Mouse (Mus musculus): ENCODE data around the gene Thrap3. TPM values are rescaled to one million over a fixed set of nuclear protein-coding genes. Genes with fewer than 3 reads are reported as not detected.

The Thrap3 gene
- polyA plus RNA-seq (2015; fragmentation: Nextera tagmentation; extraction: Ambion mirVana), result 130 and 141 TPM in 2 replicates

DNA sequence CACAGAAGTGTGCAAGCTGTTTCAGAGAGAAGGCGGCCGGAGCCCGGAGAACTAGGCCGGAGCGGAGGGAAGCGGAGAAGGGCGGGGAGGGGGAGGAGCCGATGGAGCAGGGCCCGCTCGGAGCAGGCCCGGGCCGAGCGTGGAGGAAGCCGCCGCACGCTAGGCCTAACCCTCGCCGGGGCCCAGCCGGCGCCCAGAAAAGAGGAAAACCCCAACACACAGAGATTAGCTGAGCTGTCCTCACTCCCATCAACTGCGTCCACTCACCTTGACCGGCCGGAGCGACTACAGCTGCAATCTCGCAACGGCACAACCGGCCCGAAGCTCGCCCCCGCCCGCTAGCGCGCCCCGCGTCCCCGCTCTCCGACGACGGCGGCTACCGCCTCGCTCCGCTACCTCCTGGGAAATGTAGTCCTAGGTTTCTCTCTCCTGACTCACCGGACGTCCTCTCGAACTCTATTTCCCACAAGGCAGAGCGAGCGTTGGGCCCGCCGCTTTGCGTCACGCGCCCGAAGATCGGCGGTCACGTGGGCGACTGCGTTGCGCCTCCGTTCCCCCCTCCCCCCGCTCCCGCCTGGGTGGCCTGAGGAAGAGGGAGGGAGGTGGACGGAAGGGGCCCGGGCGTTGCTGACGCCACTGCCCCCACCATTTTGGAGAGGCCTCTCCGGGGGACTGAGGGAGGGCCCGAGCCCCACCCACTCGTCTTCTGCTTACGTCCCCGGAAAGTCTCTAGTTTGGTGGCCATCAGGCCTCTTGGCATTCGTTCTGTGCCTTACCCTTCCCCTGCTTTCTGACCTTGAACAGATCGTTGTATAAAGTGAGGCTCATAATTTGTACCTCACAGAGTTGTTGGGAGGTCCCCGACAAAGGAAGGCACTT is at the start of gene Thrap3:
Gene Thrap3, minus strand, starts transcription at position 458 of the 879 bp plus-strand sequence.
- peak within 1 kb of the TSS; percentile 83 for H3K4me2 ChIP-seq
- H3K27me3 ChIP-seq, result no peaks in the 10 kb centered on the region
- no peaks in the 10 kb centered on the region for H3K9me3 ChIP-seq
- peak; percentile 100 for ATAC-seq (ENCODE audit: low FRiP score, low read depth)
- H3K27ac ChIP-seq (replicated peaks), result peak within 1 kb of the TSS; percentile 96
- peaks cover 48% of the 10 kb centered on the region for H3K4me1 ChIP-seq (replicated peaks)
- H3K36me3 ChIP-seq, result no peaks in the 10 kb centered on the region
- H3K4me3 ChIP-seq, result peak within 1 kb of the TSS; percentile 83
- under 1% methylated on average over 73 of the region's 75 CpGs for WGBS
- peak within 1 kb of the TSS; percentile 69 for H3K9ac ChIP-seq

DNA sequence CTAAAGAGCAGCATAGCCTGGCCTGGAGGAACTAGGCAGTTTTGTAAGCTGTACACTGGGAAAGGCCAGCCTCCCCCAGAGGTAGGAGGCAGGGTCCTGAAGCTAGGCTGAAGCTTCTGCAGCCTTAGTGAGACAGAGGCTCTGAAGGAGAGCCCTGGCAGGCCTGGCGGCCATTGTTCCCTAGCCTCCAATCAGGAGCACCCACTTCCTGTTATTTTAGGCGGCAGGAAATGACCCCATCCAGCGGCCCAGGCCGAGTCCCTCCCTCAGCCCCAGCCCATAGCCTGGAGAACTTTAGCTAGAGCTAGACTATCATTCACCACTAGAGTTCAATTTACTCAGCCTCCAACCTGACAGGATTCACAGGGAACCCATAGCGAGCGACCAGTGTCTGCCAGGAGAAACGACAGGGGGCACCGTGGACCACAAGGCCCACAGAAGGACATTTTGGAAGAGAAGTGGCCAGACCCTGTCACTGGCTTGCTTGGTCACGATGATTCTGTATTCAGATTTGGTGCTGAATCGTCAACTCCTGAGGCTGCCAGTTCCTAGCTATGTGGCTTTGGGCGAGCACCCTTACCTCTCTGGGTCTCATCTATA is 49.2 kb upstream of the Thrap3 start:
- Histone ChIP-seq H3K36me3 (no peaks in the 10 kb centered on the region), H3K27ac (replicated peaks) (0 out of 2 replicates have a peak overlapping the region, but pooled peaks have one; percentile 24), H3K27me3 (no peaks in the 10 kb centered on the region), H3K9ac (no peak overlapping the region), H3K4me1 (replicated peaks) (peaks cover 74% of the 10 kb centered on the region), H3K9me3 (no peaks in the 10 kb centered on the region), H3K4me2 (peak overlapping the region; percentile 9), H3K4me3 (no peak overlapping the region)
- WGBS, result 66% methylated on average over 11 of the region's 11 CpGs
- no peak for ATAC-seq (ENCODE audit: low FRiP score, low read depth)

DNA sequence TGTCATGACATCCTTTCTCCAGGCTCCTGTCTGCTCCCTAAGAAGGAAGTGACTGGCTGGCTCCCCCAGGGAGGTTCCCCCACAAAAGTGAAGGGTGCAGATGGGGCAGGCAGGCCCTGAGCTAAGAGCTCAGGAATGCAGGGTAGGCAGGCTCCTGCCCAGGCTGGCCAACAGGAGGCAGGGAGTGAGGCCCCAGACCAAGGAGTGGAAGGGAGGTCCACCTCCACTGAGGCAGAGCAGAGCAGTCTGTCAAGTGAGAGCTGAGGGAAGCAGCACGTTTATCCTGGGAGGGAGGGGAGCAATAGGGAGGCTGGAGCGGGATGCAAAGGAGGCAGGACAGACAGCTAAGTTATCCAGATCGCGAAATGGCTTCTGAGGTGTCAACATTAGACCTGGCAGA is 48.1 kb upstream of the Thrap3 start:
- 63% methylated on average over 4 of the region's 4 CpGs for WGBS
- no peak overlapping the region for H3K9ac ChIP-seq
- H3K4me1 ChIP-seq (replicated peaks), result peaks cover 74% of the 10 kb centered on the region

DNA sequence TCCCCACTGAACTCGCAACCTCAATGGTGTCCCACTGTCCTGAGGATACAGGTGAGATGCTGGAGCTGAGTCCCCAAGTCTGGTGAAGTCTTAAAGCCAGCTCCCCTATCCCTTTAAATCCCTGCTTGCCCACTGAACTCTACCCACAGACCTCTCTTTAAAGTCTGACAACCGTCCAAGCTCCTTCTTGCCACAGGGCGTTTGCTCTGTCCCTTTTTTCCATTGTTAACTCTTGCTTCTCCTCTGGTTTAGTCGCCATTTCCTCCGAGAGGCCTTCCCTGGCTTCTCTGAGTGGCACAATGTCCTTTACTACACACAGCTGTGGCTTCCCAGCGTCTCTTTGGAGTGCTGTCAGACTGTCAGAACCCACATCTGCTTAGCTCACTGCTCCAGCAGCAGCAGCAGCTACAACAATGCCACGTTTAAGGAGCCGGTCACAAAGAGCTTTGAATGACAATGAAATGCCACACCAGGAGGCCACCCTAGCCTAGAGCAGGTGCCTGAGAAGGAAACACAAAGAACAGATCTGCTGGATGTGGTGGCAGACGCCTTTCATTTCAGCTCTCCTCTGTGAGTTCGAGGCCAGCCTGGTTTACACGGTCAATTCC is 45.8 kb upstream of the Thrap3 start:
- Histone ChIP-seq H3K9ac (0 out of 2 replicates have a peak overlapping the region, but pooled peaks have one; percentile 32), H3K36me3 (no peaks in the 10 kb centered on the region), H3K4me1 (replicated peaks) (peaks cover 60% of the 10 kb centered on the region), H3K27ac (replicated peaks) (peak overlapping the region; percentile 47; the same call in 1 of the 2 replicates), H3K4me3 (no peak overlapping the region), H3K27me3 (no peaks in the 10 kb centered on the region), H3K4me2 (0 out of 2 replicates have a peak overlapping the region, but pooled peaks have one; percentile 9), H3K9me3 (no peaks in the 10 kb centered on the region)
- ATAC-seq (ENCODE audit: low FRiP score, low read depth), result no peak
- 11% methylated on average over 11 of the region's 11 CpGs for WGBS

More for the DNA sequence above, 48.1 kb upstream of the Thrap3 start:
- H3K27me3 ChIP-seq, result no peaks in the 10 kb centered on the region
- ATAC-seq (ENCODE audit: low FRiP score, low read depth), result no peak
- no peak overlapping the region for H3K27ac ChIP-seq (replicated peaks)
- H3K36me3 ChIP-seq, result no peaks in the 10 kb centered on the region
- no peak overlapping the region for H3K4me2 ChIP-seq
- H3K9me3 ChIP-seq, result no peaks in the 10 kb centered on the region
- H3K4me3 ChIP-seq, result no peak overlapping the region

DNA sequence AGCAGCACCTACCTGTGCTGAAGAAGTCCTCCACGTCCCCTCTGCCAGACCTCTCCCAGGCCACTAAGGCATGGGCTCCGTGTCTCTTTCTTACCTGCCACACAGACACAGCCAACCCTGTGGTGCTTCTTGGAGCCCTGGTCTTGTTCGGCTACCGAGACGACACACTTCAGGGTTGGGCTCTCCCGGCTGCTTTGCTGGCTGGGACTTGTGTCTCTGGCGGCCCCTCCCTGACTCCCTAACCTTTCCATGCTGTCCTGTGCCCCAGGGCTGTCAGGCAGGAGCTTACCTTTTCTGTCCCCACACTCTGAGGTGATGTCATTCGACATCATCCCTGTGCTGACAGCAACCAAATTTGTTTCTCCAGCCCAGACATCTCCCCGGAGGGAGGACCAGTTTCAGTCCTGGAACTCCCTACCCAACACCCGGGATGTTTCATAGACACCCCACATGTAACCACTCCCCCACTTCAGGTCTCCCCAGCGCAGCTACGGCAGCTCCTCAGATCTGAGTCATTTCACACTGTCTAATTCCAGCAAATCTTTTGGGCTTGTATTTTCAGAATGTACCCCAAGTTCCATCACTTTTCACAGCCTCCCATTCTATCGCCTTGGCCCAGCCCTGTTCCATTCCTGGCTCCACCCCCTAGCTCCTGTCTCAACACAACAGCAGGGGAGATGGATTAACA is 43.8 kb upstream of the Thrap3 start:
- Histone ChIP-seq H3K27ac (replicated peaks) (no peak overlapping the region), H3K9me3 (no peaks in the 10 kb centered on the region), H3K4me3 (no peak overlapping the region), H3K4me2 (no peak overlapping the region), H3K4me1 (replicated peaks) (peaks cover 40% of the 10 kb centered on the region), H3K9ac (no peak overlapping the region), H3K36me3 (peaks cover 12% of the 10 kb centered on the region), H3K27me3 (no peaks in the 10 kb centered on the region)
- 85% methylated on average over 13 of the region's 13 CpGs for WGBS
- no peak for ATAC-seq (ENCODE audit: low FRiP score, low read depth)

DNA sequence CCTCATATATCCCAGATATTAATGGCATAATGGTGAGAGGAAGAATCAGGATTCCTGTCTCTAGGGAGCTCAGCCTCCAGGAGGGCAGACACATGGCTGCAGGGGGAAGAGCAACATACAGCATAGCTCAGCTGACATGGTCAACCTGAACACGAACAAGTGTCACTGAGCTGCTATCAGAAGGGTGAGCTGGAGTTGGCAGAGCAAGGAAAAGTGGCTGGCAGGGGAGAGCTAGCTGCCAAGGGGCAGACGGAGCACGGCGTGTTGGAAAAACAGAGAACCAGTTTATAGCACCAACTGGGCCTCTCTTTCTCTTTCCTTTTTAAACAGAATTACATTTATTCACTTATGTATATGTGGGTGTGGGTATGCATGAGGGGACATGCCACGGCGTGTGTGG is 40.0 kb upstream of the Thrap3 start:
- ATAC-seq (ENCODE audit: low FRiP score, low read depth), result no peak
- Histone ChIP-seq H3K36me3 (peaks cover 40% of the 10 kb centered on the region), H3K4me1 (replicated peaks) (peaks cover 12% of the 10 kb centered on the region; the same call in 1 of the 2 replicates), H3K9ac (no peak overlapping the region), H3K27ac (replicated peaks) (no peak overlapping the region), H3K9me3 (no peaks in the 10 kb centered on the region), H3K4me2 (no peak overlapping the region), H3K4me3 (no peak overlapping the region), H3K27me3 (no peaks in the 10 kb centered on the region)
- WGBS, result 77% methylated on average over 6 of the region's 6 CpGs

DNA sequence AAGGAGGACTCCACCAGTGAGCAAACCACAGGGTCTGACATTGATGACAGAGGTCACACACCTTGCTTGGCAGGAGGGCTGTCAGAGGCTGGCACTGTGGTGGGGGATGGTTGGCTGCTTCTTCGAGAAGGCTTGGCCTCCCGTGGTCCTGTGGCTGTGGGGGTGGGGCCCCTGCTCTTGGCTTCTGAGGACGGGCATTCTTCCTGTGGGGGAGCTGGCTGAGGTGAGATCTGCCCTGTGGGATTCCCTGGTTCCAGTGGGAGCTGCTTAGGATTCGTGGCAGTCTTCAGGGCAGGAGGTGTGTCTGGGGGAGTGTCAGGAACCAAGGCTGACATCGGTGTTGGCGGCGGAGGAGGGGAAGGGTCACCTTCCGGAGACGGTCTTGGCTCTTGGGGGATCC is 39.4 kb upstream of the Thrap3 start:
- H3K9ac ChIP-seq, result no peak overlapping the region
- WGBS, result 49% methylated on average over 9 of the region's 9 CpGs
- no peak for ATAC-seq (ENCODE audit: low FRiP score, low read depth)
- H3K27ac ChIP-seq (replicated peaks), result no peak overlapping the region
- no peak overlapping the region for H3K4me3 ChIP-seq
- no peak overlapping the region for H3K4me2 ChIP-seq
- H3K36me3 ChIP-seq, result peaks cover 42% of the 10 kb centered on the region
- H3K4me1 ChIP-seq (replicated peaks), result 0 out of 2 replicates have a peak, but pooled peaks cover 8% of the 10 kb centered on the region
- H3K27me3 ChIP-seq, result no peaks in the 10 kb centered on the region
- H3K9me3 ChIP-seq, result no peaks in the 10 kb centered on the region

DNA sequence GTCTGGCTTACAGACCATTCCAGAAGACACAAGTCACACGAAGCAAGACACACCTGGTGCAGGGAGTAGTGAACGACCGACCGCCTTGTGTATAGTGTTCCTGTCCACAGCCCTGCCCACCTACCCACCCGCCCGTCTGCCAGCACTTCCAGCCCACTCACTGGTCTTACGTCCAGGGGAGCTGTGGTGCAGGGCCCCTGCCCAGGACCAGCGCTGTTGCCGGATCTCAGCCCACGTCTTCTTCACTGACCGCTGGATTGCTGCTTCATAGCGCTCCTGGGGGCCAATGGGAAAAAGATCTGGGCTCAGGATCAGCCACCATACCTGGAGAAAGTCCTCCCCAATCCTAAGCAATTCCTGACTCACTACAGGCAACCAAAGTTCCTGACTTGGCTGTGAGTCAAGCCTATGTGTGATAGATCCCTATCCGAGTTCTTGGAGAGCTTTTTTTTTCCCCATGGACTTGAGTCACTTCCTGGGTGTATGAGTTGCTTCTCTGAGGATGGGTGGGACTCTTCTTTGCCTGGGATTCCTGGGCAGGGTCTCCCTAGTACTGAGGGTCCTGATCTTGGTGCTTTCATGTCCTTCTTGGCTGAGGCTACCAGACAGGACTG is 37.4 kb upstream of the Thrap3 start:
- no peak overlapping the region for H3K4me2 ChIP-seq
- no peaks in the 10 kb centered on the region for H3K9me3 ChIP-seq
- no peak for ATAC-seq (ENCODE audit: low FRiP score, low read depth)
- no peaks in the 10 kb centered on the region for H3K27me3 ChIP-seq
- H3K4me3 ChIP-seq, result no peak overlapping the region
- WGBS, result 93% methylated on average over 13 of the region's 13 CpGs
- 0 out of 2 replicates have a peak, but pooled peaks cover 8% of the 10 kb centered on the region for H3K4me1 ChIP-seq (replicated peaks)
- peaks cover 62% of the 10 kb centered on the region for H3K36me3 ChIP-seq
- H3K9ac ChIP-seq, result no peak overlapping the region
- no peak overlapping the region for H3K27ac ChIP-seq (replicated peaks)

DNA sequence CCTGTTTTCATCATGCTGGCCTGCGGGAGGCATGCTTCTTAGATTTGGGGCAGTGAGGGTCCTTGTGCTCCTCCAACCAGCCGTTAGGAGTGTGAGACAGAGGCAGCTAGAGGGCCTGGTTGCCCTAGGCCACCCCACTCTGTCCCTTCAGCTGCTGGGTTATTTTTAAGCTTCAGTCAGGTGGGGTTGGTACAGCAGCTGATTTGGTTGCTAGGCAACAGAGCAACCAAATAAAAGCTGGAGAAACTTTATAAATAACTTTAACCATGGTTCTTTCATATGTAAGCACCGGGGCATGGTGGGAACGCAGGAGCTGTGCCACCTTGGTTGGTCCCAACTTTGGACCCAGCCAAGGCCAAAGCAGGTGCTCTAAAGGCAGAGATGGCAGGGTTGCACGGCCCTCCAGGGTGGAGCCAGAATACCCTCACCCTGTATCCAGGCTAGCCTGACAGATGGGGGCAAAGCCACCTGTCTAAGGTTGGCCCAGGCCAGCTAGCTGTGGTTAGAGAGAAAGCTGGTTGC is 35.2 kb upstream of the Thrap3 start:
- no peak overlapping the region for H3K4me2 ChIP-seq
- no peak overlapping the region for H3K9ac ChIP-seq
- H3K9me3 ChIP-seq, result no peaks in the 10 kb centered on the region
- no peaks in the 10 kb centered on the region for H3K27me3 ChIP-seq
- H3K4me3 ChIP-seq, result no peak overlapping the region
- ATAC-seq (ENCODE audit: low FRiP score, low read depth), result no peak
- 0 out of 2 replicates have a peak, but pooled peaks cover 8% of the 10 kb centered on the region for H3K4me1 ChIP-seq (replicated peaks)
- peaks cover 81% of the 10 kb centered on the region for H3K36me3 ChIP-seq
- 57% methylated on average over 5 of the region's 5 CpGs for WGBS
- no peak overlapping the region for H3K27ac ChIP-seq (replicated peaks)

DNA sequence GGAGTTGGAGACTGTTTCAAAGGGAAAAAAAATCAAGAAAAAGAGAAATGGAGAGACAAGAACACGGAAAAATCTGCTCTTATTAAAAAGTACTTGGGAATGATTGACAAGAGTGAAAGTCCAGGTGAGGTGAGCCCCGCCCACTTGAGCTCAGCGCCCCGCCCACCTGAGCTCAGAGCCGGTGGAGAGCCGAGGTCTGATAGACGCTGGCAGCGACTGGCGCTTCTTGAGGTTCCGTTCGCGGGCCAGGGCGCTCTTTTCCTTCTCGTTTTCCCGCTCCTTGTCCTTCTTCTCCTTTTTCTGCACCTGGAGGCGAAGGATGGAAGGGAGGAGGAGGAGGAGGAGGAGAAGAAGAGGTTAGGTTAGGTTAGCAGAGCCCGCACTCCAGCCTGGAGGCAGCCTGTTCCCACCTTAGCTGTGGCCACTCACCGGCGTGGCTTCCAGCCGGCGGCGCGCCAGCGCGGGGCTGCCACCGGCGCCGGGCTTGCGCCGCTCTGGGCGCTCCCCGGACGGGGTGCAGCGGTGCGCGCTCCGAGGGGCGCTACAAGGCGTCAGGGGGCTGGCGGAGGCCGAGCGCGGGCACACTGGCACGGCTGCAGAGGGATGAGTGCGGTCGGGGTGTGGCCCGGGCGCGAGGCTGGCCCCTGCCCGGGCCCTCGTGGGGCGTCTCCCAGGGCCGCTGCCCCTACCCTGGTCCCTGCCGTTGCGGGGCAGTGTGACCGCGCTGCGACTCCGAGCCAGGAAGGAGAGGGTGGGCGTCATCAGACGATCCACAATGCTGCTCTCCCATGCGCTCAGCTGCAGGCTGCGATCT is 34.1 kb upstream of the Thrap3 start:
- Histone ChIP-seq H3K27me3 (no peaks in the 10 kb centered on the region), H3K9me3 (no peaks in the 10 kb centered on the region), H3K36me3 (peaks cover 87% of the 10 kb centered on the region), H3K4me1 (replicated peaks) (0 out of 2 replicates have a peak, but pooled peaks cover 8% of the 10 kb centered on the region), H3K9ac (no peak overlapping the region), H3K4me2 (no peak overlapping the region), H3K27ac (replicated peaks) (no peak overlapping the region), H3K4me3 (no peak overlapping the region)
- WGBS, result 56% methylated on average over 57 of the region's 63 CpGs
- ATAC-seq (ENCODE audit: low FRiP score, low read depth), result no peak

Measured in hindbrain, embryonic 15.5 days (tissue).